Mouse (Mus musculus) brain, embryonic 14.5 days (tissue): Measurements from ENCODE around the gene Crtc3.

Source experiments
- CTCF ChIP-seq: fragments of 200-500 bp; IDR thresholded peaks from 2 replicates; pipeline ENCODE4 v1.5.1; 2012; ENCODE audit warnings: inconsistent platforms, mild to moderate bottlenecking, moderate library complexity, borderline replicate concordance; ENCODE audit not compliant: insufficient read depth, insufficient read length; ENCODE audit errors: extremely low read depth
- POLR2A ChIP-seq: fragments of 200-500 bp; IDR thresholded peaks from 2 replicates; pipeline ENCODE4 v1.6.1; 2012; ENCODE audit warnings: mild to moderate bottlenecking, inconsistent platforms, borderline replicate concordance; ENCODE audit not compliant: poor library complexity, insufficient read depth, insufficient read length, severe bottlenecking; ENCODE audit errors: extremely low read depth

GRCm38 (mm10) chr7:80715306-80715705, 26.6 kb upstream of the Crtc3 start:
- TF ChIP-seq POLR2A (no peak), CTCF (no peak)
